Comparison of ENCODE assay signal across 18 mouse cellular contexts in the genomic region with DNA sequence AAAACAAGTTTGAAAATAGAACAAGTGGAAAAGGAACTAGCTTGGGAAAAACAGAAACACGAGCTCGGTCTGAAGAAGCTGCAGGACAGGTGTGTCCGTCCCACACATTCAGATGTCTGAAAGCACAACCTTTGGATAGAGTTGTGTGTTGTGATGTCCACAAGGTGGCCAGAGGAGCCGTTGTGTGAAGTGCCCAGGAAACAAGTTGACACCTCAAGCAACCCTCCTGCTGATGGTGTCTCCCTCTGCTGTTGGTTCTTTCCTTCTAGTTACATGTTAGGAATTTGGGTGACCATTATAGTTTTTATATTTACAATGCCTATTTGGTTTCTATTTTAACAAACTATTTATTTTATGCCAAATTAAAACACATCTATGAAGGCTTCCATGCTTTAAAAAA. TPM values are rescaled to one million over a fixed set of nuclear protein-coding genes. Genes with fewer than 3 reads are reported as not detected.
A peak's percentile ranks its signal among the peaks of the same experiment; 100 is the strongest.
DNase-seq lines count a peak whose midpoint lies in the region; TF ChIP-seq lines count a peak whose summit lies in the region.
"Had no signal": no experiment of that assay in that cellular context is flagged by ENCODE, and none has a peak within 500 bp of the region (broad histone marks: within the 10 kb centered on the region; RNA-seq: fewer than 3 reads in every experiment).

No protein-coding gene starts in this region.

- H3K4me3 ChIP-seq in layer of hippocampus, adult 2 months: no peak overlapping the region
- no peak overlapping the region for H3K4me3 ChIP-seq in ES-Bruce4 (ENCODE audit: low read depth, low read length)
- H3K4me3 ChIP-seq: heart, embryonic 15.5 days; hindbrain, embryonic 13.5 days; stomach, embryonic 15.5 days had no signal

- peak; percentile 40 for TF ChIP-seq CTCF in layer of hippocampus, adult 2 months (conservative IDR thresholded peaks at IDR 0.05)
- peak; percentile 16 for TF ChIP-seq CTCF in ES-Bruce4 (IDR thresholded peaks at IDR 0.05; ENCODE audit: low read depth, low read length)

- peak; percentile 23 for DNase-seq in embryo, embryonic 10 days (ENCODE audit: low spot score)
- no peak for DNase-seq in embryo, embryonic 9.5 days (ENCODE audit: extremely low spot score)
- DNase-seq in layer of hippocampus, adult 2 months (ENCODE audit: low spot score in 2 of 2): no peak
- no peak for DNase-seq in layer of hippocampus, adult 18-20 months (ENCODE audit: low spot score in 2 of 2)
- peak; percentile 14 for DNase-seq in embryo, embryonic 10.5 days (ENCODE audit: low spot score)
- DNase-seq in kidney, adult 9 months: no peak
- no peak for DNase-seq in right cerebral cortex, postnatal 4 days
- DNase-seq: adrenal gland, adult 8-10 months; gastrocnemius, postnatal 36 days; kidney, adult 8-10 months; lung, postnatal 10 days; thymus, postnatal 4 days had no signal

- H3K36me3 ChIP-seq in ES-Bruce4 (ENCODE audit: control insufficient read depth, insufficient read depth, low read length, poor library complexity, severe bottlenecking): no peaks in the 10 kb centered on the region
- H3K36me3 ChIP-seq: heart, embryonic 15.5 days; hindbrain, embryonic 13.5 days; stomach, embryonic 15.5 days had no signal

- H3K27me3 ChIP-seq in ES-Bruce4 (ENCODE audit: control insufficient read depth, insufficient read depth, low read length, poor library complexity, severe bottlenecking): no peaks in the 10 kb centered on the region
- H3K27me3 ChIP-seq: heart, embryonic 15.5 days; hindbrain, embryonic 13.5 days; stomach, embryonic 15.5 days had no signal

- TF ChIP-seq EP300 in ES-Bruce4 (IDR thresholded peaks at IDR 0.05; ENCODE audit: insufficient read depth, low read depth, low read length): no peak

- H3K9ac ChIP-seq in ES-Bruce4 (ENCODE audit: low read depth, poor library complexity, severe bottlenecking): no peak overlapping the region
- H3K9ac ChIP-seq: heart, embryonic 15.5 days; hindbrain, embryonic 13.5 days; stomach, embryonic 15.5 days had no signal

- TF ChIP-seq POLR2A in ES-Bruce4 (IDR thresholded peaks at IDR 0.05; ENCODE audit: insufficient read depth, low read length): no peak

- H3K4me1 ChIP-seq in ES-Bruce4 (ENCODE audit: control insufficient read depth, insufficient read depth, low read length): no peaks in the 10 kb centered on the region
- H3K4me1 ChIP-seq: heart, embryonic 15.5 days; hindbrain, embryonic 13.5 days; stomach, embryonic 15.5 days had no signal

- H3K27ac ChIP-seq in layer of hippocampus, adult 2 months: no peak overlapping the region
- H3K27ac ChIP-seq in ES-Bruce4 (ENCODE audit: insufficient read depth, low read length): no peak overlapping the region
- H3K27ac ChIP-seq: heart, embryonic 15.5 days; hindbrain, embryonic 13.5 days; stomach, embryonic 15.5 days had no signal

- H3K9me3 ChIP-seq in ES-Bruce4 (replicated peaks; ENCODE audit: control insufficient read depth, insufficient read depth, low read length, poor library complexity, severe bottlenecking): no peaks in the 10 kb centered on the region
- H3K9me3 ChIP-seq: heart, embryonic 15.5 days; hindbrain, embryonic 13.5 days; stomach, embryonic 15.5 days had no signal

RNA-seq across cellular contexts. Expression of gene Cfap44, which starts 40.9 kb away (rescaled TPM):
- 10 to 100 TPM; 12.8 to 14.8 TPM for total RNA-seq in layer of hippocampus, adult 2 months (2021)
- 10 to 100 TPM; 10.8 to 10.9 TPM for total RNA-seq in layer of hippocampus, adult 18-20 months (2021)
- polyA plus RNA-seq in ES-Bruce4 (2011; ENCODE audit: insufficient read depth, insufficient read length, low read depth, missing spikeins): 2.7 and 4.0 TPM in 2 replicates
- total RNA-seq: gastrocnemius, postnatal 36 days; liver, adult 2 months had no signal
- polyA plus RNA-seq: C2C12; liver, adult 2 months had no signal

Comparison
In these comparisons a context has a peak if more than half of its experiments do, and no peak if none do; other contexts are left out.
1. DNase-seq: peak in embryo, embryonic 10 days (single experiment) and embryo, embryonic 10.5 days (single experiment); none in embryo, embryonic 9.5 days (single experiment), layer of hippocampus, adult 2 months (0 of 2), layer of hippocampus, adult 18-20 months (0 of 2), kidney, adult 9 months (single experiment) and right cerebral cortex, postnatal 4 days (single experiment).